Mouse (Mus musculus) liver, postnatal 0 days (tissue): ENCODE data around the gene Med24.

Experiments
- CTCF ChIP-seq: sonication (generic); IDR thresholded peaks from 2 replicates; pipeline ENCODE4 v1.5.1; 2016; ENCODE audit warnings: antibody characterized with exemption, low read depth
- EP300 ChIP-seq: IDR thresholded peaks from 2 replicates; pipeline ENCODE4 v1.6.1; 2016; ENCODE audit warnings: antibody characterized with exemption, low read depth, mild to moderate bottlenecking

DNA sequence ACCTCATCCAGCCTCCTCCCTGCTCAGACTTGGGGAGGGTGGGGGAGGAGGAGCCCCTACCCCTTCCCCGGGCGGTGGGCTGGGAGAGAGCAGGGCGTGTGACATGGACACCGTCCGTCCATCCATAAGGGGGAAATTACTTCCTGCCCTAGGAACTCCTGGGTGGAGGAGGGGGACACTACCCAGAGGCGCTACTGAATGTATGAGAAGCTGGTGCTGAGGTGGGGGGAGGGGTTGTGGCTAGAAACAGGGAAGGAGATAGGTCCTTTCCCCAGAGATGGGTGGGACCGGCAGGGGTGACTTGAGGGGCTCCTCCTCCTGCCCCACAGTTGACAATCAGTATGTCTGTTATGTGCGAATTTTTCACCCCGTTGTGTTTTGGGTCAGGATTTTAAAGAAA, 38.0 kb upstream of the Med24 start:
- TF ChIP-seq CTCF = no peak
- TF ChIP-seq EP300 = no peak
